Mouse (Mus musculus) neutrophil, adult 83 days (primary cell): Measurements from ENCODE around the gene Camk2d. TPM values are rescaled to one million over a fixed set of nuclear protein-coding genes. Genes with fewer than 3 reads are reported as not detected.

ENCODE experiments used
- total RNA-seq, 2 experiments: library from RNA; stranded (reverse); gene quantifications; one replicate each; pipeline ENCODE4 v1.2.4; 2023

The Camk2d gene
- total RNA-seq, result 10 to 100 TPM in 1 of 2 experiments, 1 to 10 TPM in 1; 6.0 to 10.8 TPM

DNA sequence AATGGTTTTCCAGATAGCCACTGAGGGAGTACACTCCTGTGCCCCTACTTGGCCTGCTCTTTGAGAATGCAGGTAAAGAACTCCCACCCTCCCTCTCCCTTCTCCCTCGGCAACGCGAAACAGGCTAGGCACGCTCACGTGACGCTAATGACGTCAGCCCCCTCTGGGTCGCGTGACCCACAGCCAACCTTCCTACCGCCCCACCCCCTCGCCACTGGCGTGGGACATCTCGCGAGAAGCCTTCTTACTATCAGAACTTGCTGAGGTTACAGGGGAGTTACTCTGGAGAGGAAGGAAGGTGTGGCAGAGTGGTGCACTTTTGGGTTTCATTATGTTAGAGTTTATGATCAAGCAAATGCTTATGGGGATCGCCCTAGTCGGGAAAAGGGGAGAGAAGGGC is at the start of gene Camk2d:
Camk2d (plus strand) TSS at position 217 of the 400 bp plus-strand sequence.

Other genes with a start within 250 kb of the Camk2d start
- not detected for gene Arsj, start 232.6 kb upstream of the Camk2d start, total RNA-seq